Mouse (Mus musculus): Measurements from ENCODE around the gene Dot1l.

DNA sequence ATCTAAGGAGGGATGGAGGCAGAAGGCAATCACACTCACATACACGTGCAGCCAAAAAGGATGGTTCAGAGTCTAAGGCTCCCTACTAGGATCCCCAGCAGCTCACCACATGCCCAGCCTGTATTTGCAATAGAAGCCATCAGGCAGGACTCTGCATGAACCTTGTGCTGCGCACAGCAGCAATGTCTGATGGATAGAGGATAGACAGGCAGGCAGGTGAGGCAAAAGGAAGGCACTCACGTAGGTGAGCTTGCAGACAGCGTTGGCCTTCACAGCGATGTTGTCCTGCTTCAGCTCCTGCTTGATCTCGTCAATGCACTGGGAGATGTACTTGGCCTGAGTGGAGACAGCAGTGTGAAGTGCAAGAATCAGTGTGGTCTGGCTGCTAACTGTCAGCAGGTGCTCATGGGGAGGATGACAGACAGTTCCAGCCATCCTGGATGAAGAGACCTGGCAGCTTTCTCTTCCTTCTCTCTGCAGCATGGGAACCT lies 22.4 kb upstream of the Dot1l start:
- TF ChIP-seq CHD1 (IDR thresholded peaks at IDR 0.05; ENCODE audit: low read depth, low read length) (no peak), TCF12 (IDR thresholded peaks at IDR 0.05; ENCODE audit: low read depth, low read length) (no peak), GABPA (IDR thresholded peaks at IDR 0.05; ENCODE audit: insufficient replicate concordance, low read depth, low read length) (no peak), CTCF (conservative IDR thresholded peaks at IDR 0.05 in 1 of 2, IDR thresholded peaks at IDR 0.05 in 1 of 2; ENCODE audit: low read depth in 2 of 2, low read length in 2 of 2) (no peak)
